Mouse (Mus musculus): ENCODE results near the gene Arid3a. TPM values are rescaled to one million over a fixed set of nuclear protein-coding genes. Genes with fewer than 3 reads are reported as not detected.

Gene Arid3a
- total and polyA plus RNA-seq, 3 experiments = 11.8 to 17.2 TPM; not detected in 1

GRCm38 (mm10) chr10:79968181-79968580, 41.3 kb downstream of the Arid3a start:
- TF ChIP-seq TCF12 (IDR thresholded peaks at IDR 0.05; ENCODE audit: low read depth, low read length) = no peak
- no peak for TF ChIP-seq KAT2A (conservative IDR thresholded peaks at IDR 0.05; ENCODE audit: low read depth, low read length)
- no peak for TF ChIP-seq SIN3A (IDR thresholded peaks at IDR 0.05; ENCODE audit: low read length)
- TF ChIP-seq ELF1 (IDR thresholded peaks at IDR 0.05; ENCODE audit: low read depth, low read length) = no peak
- TF ChIP-seq MAX (IDR thresholded peaks at IDR 0.05; ENCODE audit: low read length) = no peak
- no peak for TF ChIP-seq POLR2AphosphoS5 (IDR thresholded peaks at IDR 0.05; ENCODE audit: borderline replicate concordance, low read depth, low read length)
- TF ChIP-seq USF2 (IDR thresholded peaks at IDR 0.05; ENCODE audit: borderline replicate concordance in 1 of 2, insufficient read depth in 1 of 2, low read depth in 1 of 2, low read length in 2 of 2) = no peak
- TF ChIP-seq ZKSCAN1 (IDR thresholded peaks at IDR 0.05; ENCODE audit: low read depth, low read length) = no peak
- no peak for TF ChIP-seq TAL1 (IDR thresholded peaks at IDR 0.05; ENCODE audit: low read length)
- TF ChIP-seq POLR2A (IDR thresholded peaks at IDR 0.05; ENCODE audit: control insufficient read depth in 1 of 2, insufficient read depth in 1 of 2, low read depth in 1 of 2, low read length in 2 of 2, poor library complexity in 1 of 2) = no peak
- no peaks in the 10 kb centered on the region for H3K27me3 ChIP-seq (ENCODE audit: control insufficient read depth in 1 of 2, insufficient read depth in 2 of 2, low read length in 2 of 2)
- no peaks in the 10 kb centered on the region for H3K9me3 ChIP-seq (replicated peaks; ENCODE audit: insufficient read depth, low read length)
- H3K4me1 ChIP-seq (ENCODE audit: control insufficient read depth in 1 of 2, insufficient read depth in 2 of 2, low read length in 2 of 2) = no peaks in the 10 kb centered on the region
- H3K9ac ChIP-seq (ENCODE audit: control insufficient read depth, low read depth, low read length, poor library complexity, severe bottlenecking) = no peak overlapping the region
- H3K79me2 ChIP-seq (ENCODE audit: control insufficient read depth, insufficient read depth, low read length, poor library complexity) = no peaks in the 10 kb centered on the region
- H3K36me3 ChIP-seq (ENCODE audit: control insufficient read depth in 1 of 2, insufficient read depth in 2 of 2, low read length in 2 of 2) = no peaks in the 10 kb centered on the region; a peak in 1 of 4 replicates
- DNase-seq (ENCODE audit: low read depth, low spot score) = no peak
- no peak overlapping the region for H3K27ac ChIP-seq (ENCODE audit: control insufficient read depth, low read depth, low read length)
- no peak overlapping the region for H3K4me3 ChIP-seq (ENCODE audit: control insufficient read depth in 1 of 2, insufficient read depth in 1 of 2, low read depth in 2 of 2, low read length in 2 of 2)

GRCm38 (mm10) chr10:79969124-79969568, 42.3 kb downstream of the Arid3a start:
- no peak overlapping the region for H3K27ac ChIP-seq (ENCODE audit: control insufficient read depth, low read depth, low read length)
- H3K27me3 ChIP-seq (ENCODE audit: control insufficient read depth in 1 of 2, insufficient read depth in 2 of 2, low read length in 2 of 2) = no peaks in the 10 kb centered on the region
- no peaks in the 10 kb centered on the region; a peak in 1 of 4 replicates for H3K36me3 ChIP-seq (ENCODE audit: control insufficient read depth in 1 of 2, insufficient read depth in 2 of 2, low read length in 2 of 2)
- TF ChIP-seq CHD2 (IDR thresholded peaks at IDR 0.05; ENCODE audit: low read length) = no peak
- TF ChIP-seq POLR2A (IDR thresholded peaks at IDR 0.05; ENCODE audit: control insufficient read depth in 1 of 2, insufficient read depth in 1 of 2, low read depth in 1 of 2, low read length in 2 of 2, poor library complexity in 1 of 2) = peak in 1 of 2 experiments; percentile 18; a peak in 1 of 4 replicates
- H3K9ac ChIP-seq (ENCODE audit: control insufficient read depth, low read depth, low read length, poor library complexity, severe bottlenecking) = no peak overlapping the region
- H3K9me3 ChIP-seq (replicated peaks; ENCODE audit: insufficient read depth, low read length) = no peaks in the 10 kb centered on the region
- H3K79me2 ChIP-seq (ENCODE audit: control insufficient read depth, insufficient read depth, low read length, poor library complexity) = no peaks in the 10 kb centered on the region
- no peak for DNase-seq (ENCODE audit: low read depth, low spot score)
- H3K4me1 ChIP-seq (ENCODE audit: control insufficient read depth in 1 of 2, insufficient read depth in 2 of 2, low read length in 2 of 2) = no peaks in the 10 kb centered on the region
- H3K4me3 ChIP-seq (ENCODE audit: control insufficient read depth in 1 of 2, insufficient read depth in 1 of 2, low read depth in 2 of 2, low read length in 2 of 2) = no peak overlapping the region

GRCm38 (mm10) chr10:79970415-79971182, 43.8 kb downstream of the Arid3a start, which contains the start of gene Grin3b:
Gene Grin3b, plus strand, starts transcription at chr10:79970715.
- H3K9ac ChIP-seq (ENCODE audit: control insufficient read depth, low read depth, low read length, poor library complexity, severe bottlenecking) = no peak within 1 kb of the TSS
- H3K9me3 ChIP-seq (replicated peaks; ENCODE audit: insufficient read depth, low read length) = no peaks in the 10 kb centered on the region
- no peaks in the 10 kb centered on the region for H3K27me3 ChIP-seq (ENCODE audit: control insufficient read depth in 1 of 2, insufficient read depth in 2 of 2, low read length in 2 of 2)
- no peak for TF ChIP-seq TCF12 (IDR thresholded peaks at IDR 0.05; ENCODE audit: low read depth, low read length)
- TF ChIP-seq EP300 (IDR thresholded peaks at IDR 0.05; ENCODE audit: low read depth in 1 of 2, low read length in 2 of 2) = no peak
- TF ChIP-seq MYB (IDR thresholded peaks at IDR 0.05; ENCODE audit: low read depth, low read length) = no peak
- TF ChIP-seq GABPA (IDR thresholded peaks at IDR 0.05; ENCODE audit: low read depth, low read length) = no peak
- no peaks in the 10 kb centered on the region for H3K4me1 ChIP-seq (ENCODE audit: control insufficient read depth in 1 of 2, insufficient read depth in 2 of 2, low read length in 2 of 2)
- DNase-seq (ENCODE audit: low read depth, low spot score) = no peak
- no peak within 1 kb of the TSS for H3K27ac ChIP-seq (ENCODE audit: control insufficient read depth, low read depth, low read length)
- H3K36me3 ChIP-seq (ENCODE audit: control insufficient read depth in 1 of 2, insufficient read depth in 2 of 2, low read length in 2 of 2) = no peaks in the 10 kb centered on the region; a peak in 1 of 4 replicates
- H3K4me3 ChIP-seq (ENCODE audit: control insufficient read depth in 1 of 2, insufficient read depth in 1 of 2, low read depth in 2 of 2, low read length in 2 of 2) = no peak within 1 kb of the TSS
- H3K79me2 ChIP-seq (ENCODE audit: control insufficient read depth, insufficient read depth, low read length, poor library complexity) = no peaks in the 10 kb centered on the region
